Mouse (Mus musculus) left cerebral cortex, postnatal 36 days (tissue): ENCODE data around the gene Pafah2. TPM values are rescaled to one million over a fixed set of nuclear protein-coding genes. Genes with fewer than 3 reads are reported as not detected.

Experiments
- DNase-seq, 2 experiments: peaks; one replicate each; pipeline ENCODE4 v3.0.0; 2021 to 2022; ENCODE audit warnings: low spot score in 2 of 2, mixed read lengths in 1 of 2
- intact Hi-C: fragments of 180-260 bp; cut with DNase I; formaldehyde crosslinking; loops from one replicate; pipeline ENCODE4 v1.15.1; 2025
- total RNA-seq, 2 experiments: library from RNA; stranded (reverse); gene quantifications; 2 replicates each; pipeline ENCODE4 v1.2.3; 2021

Gene Pafah2
- total RNA-seq, 2 experiments from 2014 or later, result 6.7 to 7.5 TPM

GRCm38 (mm10) chr4:134402571-134403262, 6.6 kb downstream of the Pafah2 start:
- DNase-seq, result peak in 1 of 2 experiments; percentile 27
- intact Hi-C loops, result loop anchor here (2.0 kb wide), 1 partner anchor 44 kb away; no protein-coding TSS in a partner anchor

- intact Hi-C loops, result loop anchor here (2.0 kb wide), 1 partner anchor 43 kb away; no protein-coding TSS in a partner anchor
- no peak for DNase-seq
These were observed 7.6 kb downstream of the Pafah2 start for GRCm38 (mm10) chr4:134403721-134404120.

GRCm38 (mm10) chr4:134409286-134409685, 13.2 kb downstream of the Pafah2 start:
- intact Hi-C loops, result no loop called here
- DNase-seq, result no peak

- intact Hi-C loops, result no loop called here
- peak; percentile 68 to 71 for DNase-seq
These were observed 20.1 kb downstream of the Pafah2 start for GRCm38 (mm10) chr4:134416177-134416576.

GRCm38 (mm10) chr4:134416602-134417001, 20.5 kb downstream of the Pafah2 start:
- intact Hi-C loops, result no loop called here
- peak in 1 of 2 experiments; percentile 63 for DNase-seq

- no peak for DNase-seq
- intact Hi-C loops, result no loop called here
These were observed 21.0 kb downstream of the Pafah2 start for GRCm38 (mm10) chr4:134417111-134417510.

- DNase-seq, result no peak
These were observed 25.9 kb downstream of the Pafah2 start for GRCm38 (mm10) chr4:134421971-134422370.

GRCm38 (mm10) chr4:134423949-134424348, 27.8 kb downstream of the Pafah2 start:
- intact Hi-C loops, result no loop called here
- DNase-seq, result no peak

More at GRCm38 (mm10) chr4:134421971-134422370, 25.9 kb downstream of the Pafah2 start:
- intact Hi-C loops, result no loop called here

GRCm38 (mm10) chr4:134425088-134425487, 29.0 kb downstream of the Pafah2 start:
- intact Hi-C loops, result no loop called here
- DNase-seq, result peak in 1 of 2 experiments; percentile 35

GRCm38 (mm10) chr4:134430381-134431004, 34.4 kb downstream of the Pafah2 start:
- intact Hi-C loops, result loop anchor here (2.0 kb wide), 1 partner anchor 14 kb away; no protein-coding TSS in a partner anchor
- DNase-seq, result peak; percentile 93 to 94

- intact Hi-C loops, result no loop called here
- no peak for DNase-seq
These were observed 36.7 kb downstream of the Pafah2 start for GRCm38 (mm10) chr4:134432686-134433360.

GRCm38 (mm10) chr4:134436185-134436584, 40.1 kb downstream of the Pafah2 start:
- intact Hi-C loops, result no loop called here
- DNase-seq, result no peak

GRCm38 (mm10) chr4:134436659-134437058, 40.5 kb downstream of the Pafah2 start:
- intact Hi-C loops, result no loop called here
- no peak for DNase-seq

GRCm38 (mm10) chr4:134439119-134439518, 43.0 kb downstream of the Pafah2 start:
- peak in 1 of 2 experiments; percentile 38 for DNase-seq
- intact Hi-C loops, result no loop called here

GRCm38 (mm10) chr4:134439919-134440318, 43.8 kb downstream of the Pafah2 start:
- intact Hi-C loops, result no loop called here
- no peak for DNase-seq

GRCm38 (mm10) chr4:134442216-134442615, 46.1 kb downstream of the Pafah2 start:
- DNase-seq, result no peak
- intact Hi-C loops, result no loop called here

- DNase-seq, result no peak
- intact Hi-C loops, result no loop called here
These were observed 47.5 kb downstream of the Pafah2 start for GRCm38 (mm10) chr4:134443589-134443988.

GRCm38 (mm10) chr4:134444949-134445348, 48.8 kb downstream of the Pafah2 start:
- DNase-seq, result peak; percentile 57 to 62
- intact Hi-C loops, result loop anchor here (2.0 kb wide), 1 partner anchor 14 kb away; no protein-coding TSS in a partner anchor

- DNase-seq, result no peak
- intact Hi-C loops, result loop anchor here (2.0 kb wide), 1 partner anchor 15 kb away; no protein-coding TSS in a partner anchor
These were observed 49.4 kb downstream of the Pafah2 start for GRCm38 (mm10) chr4:134445489-134445888.

GRCm38 (mm10) chr4:134447966-134448365, 51.8 kb downstream of the Pafah2 start:
- intact Hi-C loops, result loop anchor here (2.0 kb wide), 1 partner anchor 45 kb away; no protein-coding TSS in a partner anchor
- DNase-seq, result no peak
